Mouse (Mus musculus): ENCODE measurements around the gene Slc31a2. TPM values are rescaled to one million over a fixed set of nuclear protein-coding genes. Genes with fewer than 3 reads are reported as not detected.

Gene Slc31a2
- polyA plus RNA-seq, 1 experiment from 2014 or later, result 16.9 TPM

DNA sequence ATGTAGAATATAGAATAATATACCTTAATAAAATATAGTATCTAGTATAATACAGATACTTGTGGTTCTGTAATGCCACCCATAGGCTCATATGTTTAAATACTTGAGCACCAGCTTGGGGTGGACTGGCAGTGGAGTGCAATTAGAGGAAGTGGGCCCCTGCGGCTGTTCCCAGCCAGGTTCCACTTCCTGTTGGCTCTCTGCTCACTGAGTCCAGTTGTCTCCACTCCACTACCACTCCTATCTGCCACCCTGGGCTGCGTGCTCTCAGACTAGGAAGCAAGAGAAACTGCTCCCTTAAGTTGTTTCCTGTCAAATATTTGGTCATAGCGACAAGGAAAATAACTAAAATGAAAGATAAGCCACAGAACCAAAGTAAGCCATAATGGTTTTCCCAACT lies 60.3 kb downstream of the Slc31a2 start:
- H3K4me2 ChIP-seq, result no peak overlapping the region
- H3K4me1 ChIP-seq (replicated peaks), result 0 out of 2 replicates have a peak, but pooled peaks cover 9% of the 10 kb centered on the region
- H3K4me3 ChIP-seq, result no peak overlapping the region
- H3K36me3 ChIP-seq, result peaks cover 82% of the 10 kb centered on the region
- H3K9me3 ChIP-seq (replicated peaks), result no peaks in the 10 kb centered on the region
- ATAC-seq (ENCODE audit: insufficient number of reproducible peaks, low FRiP score), result no peak
- WGBS, result 76% methylated on average over 3 of the region's 3 CpGs
- H3K27me3 ChIP-seq (replicated peaks), result no peaks in the 10 kb centered on the region
- no peak overlapping the region for H3K27ac ChIP-seq (ENCODE audit: poor library complexity, severe bottlenecking)
- no peak overlapping the region for H3K9ac ChIP-seq

GRCm38 (mm10) chr4:62326111-62326510 lies 63.7 kb downstream of the Slc31a2 start:
- Histone ChIP-seq H3K4me3 (no peak overlapping the region), H3K36me3 (peaks cover 70% of the 10 kb centered on the region), H3K9me3 (replicated peaks) (no peaks in the 10 kb centered on the region), H3K4me1 (replicated peaks) (0 out of 2 replicates have a peak, but pooled peaks cover 15% of the 10 kb centered on the region), H3K27ac (ENCODE audit: poor library complexity, severe bottlenecking) (no peak overlapping the region), H3K9ac (no peak overlapping the region), H3K4me2 (no peak overlapping the region), H3K27me3 (replicated peaks) (no peaks in the 10 kb centered on the region)
- no peak for ATAC-seq (ENCODE audit: insufficient number of reproducible peaks, low FRiP score)

- no peak for ATAC-seq (ENCODE audit: insufficient number of reproducible peaks, low FRiP score)
- H3K36me3 ChIP-seq, result peaks cover 61% of the 10 kb centered on the region
- WGBS, result 67% methylated on average over 6 of the region's 6 CpGs
Observed at GRCm38 (mm10) chr4:62328941-62329660, 66.7 kb downstream of the Slc31a2 start.

DNA sequence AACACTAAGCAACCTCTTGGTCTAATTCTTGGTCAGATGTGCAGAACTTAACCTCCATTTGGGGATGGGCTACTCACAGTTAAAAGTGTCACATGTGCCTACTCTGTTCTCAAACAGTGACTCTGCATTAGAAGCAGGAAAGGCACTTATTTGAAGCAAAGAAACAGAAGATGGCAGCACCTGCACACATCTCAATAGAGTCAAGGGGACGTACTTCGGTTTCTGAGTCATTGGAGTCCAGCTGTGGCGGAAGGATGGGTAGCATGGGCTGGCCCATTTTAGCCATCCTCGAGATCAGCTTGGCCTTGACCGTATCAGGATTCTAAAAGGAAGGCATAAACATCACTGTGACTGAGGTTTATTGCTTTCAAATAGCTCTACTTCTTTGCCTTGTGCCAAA lies 69.6 kb downstream of the Slc31a2 start:
- no peak overlapping the region for H3K4me2 ChIP-seq
- 78% methylated on average over 5 of the region's 5 CpGs for WGBS
- no peak overlapping the region for H3K9ac ChIP-seq
- no peaks in the 10 kb centered on the region for H3K27me3 ChIP-seq (replicated peaks)
- H3K4me3 ChIP-seq, result no peak overlapping the region
- ATAC-seq (ENCODE audit: insufficient number of reproducible peaks, low FRiP score), result no peak
- 0 out of 2 replicates have a peak, but pooled peaks cover 6% of the 10 kb centered on the region for H3K4me1 ChIP-seq (replicated peaks)
- H3K36me3 ChIP-seq, result peaks cover 56% of the 10 kb centered on the region
- no peaks in the 10 kb centered on the region for H3K9me3 ChIP-seq (replicated peaks)
- H3K27ac ChIP-seq (ENCODE audit: poor library complexity, severe bottlenecking), result no peak overlapping the region

More at GRCm38 (mm10) chr4:62328941-62329660, 66.7 kb downstream of the Slc31a2 start:
- H3K4me3 ChIP-seq, result no peak overlapping the region
- no peak overlapping the region for H3K9ac ChIP-seq
- H3K4me1 ChIP-seq (replicated peaks), result 0 out of 2 replicates have a peak, but pooled peaks cover 15% of the 10 kb centered on the region
- no peaks in the 10 kb centered on the region for H3K9me3 ChIP-seq (replicated peaks)
- H3K27ac ChIP-seq (ENCODE audit: poor library complexity, severe bottlenecking), result no peak overlapping the region
- H3K4me2 ChIP-seq, result no peak overlapping the region
- no peaks in the 10 kb centered on the region for H3K27me3 ChIP-seq (replicated peaks)

GRCm38 (mm10) chr4:62338536-62338935 lies 76.2 kb downstream of the Slc31a2 start:
- H3K27ac ChIP-seq (ENCODE audit: poor library complexity, severe bottlenecking), result no peak overlapping the region
- ATAC-seq (ENCODE audit: insufficient number of reproducible peaks, low FRiP score), result no peak
- H3K9ac ChIP-seq, result no peak overlapping the region
- H3K4me2 ChIP-seq, result no peak overlapping the region
- H3K36me3 ChIP-seq, result peaks cover 52% of the 10 kb centered on the region
- 84% methylated on average over 5 of the region's 5 CpGs for WGBS
- no peaks in the 10 kb centered on the region for H3K4me1 ChIP-seq (replicated peaks)
- H3K27me3 ChIP-seq (replicated peaks), result no peaks in the 10 kb centered on the region
- no peak overlapping the region for H3K4me3 ChIP-seq
- no peaks in the 10 kb centered on the region for H3K9me3 ChIP-seq (replicated peaks)

GRCm38 (mm10) chr4:62344000-62344399 lies 81.6 kb downstream of the Slc31a2 start:
- WGBS, result 66% methylated on average over 1 of the region's 1 CpGs
- ATAC-seq (ENCODE audit: insufficient number of reproducible peaks, low FRiP score), result no peak
- 0 out of 2 replicates have a peak, but pooled peaks cover 3% of the 10 kb centered on the region for H3K4me1 ChIP-seq (replicated peaks)
- H3K4me3 ChIP-seq, result no peak overlapping the region
- H3K9ac ChIP-seq, result no peak overlapping the region
- H3K27me3 ChIP-seq (replicated peaks), result no peaks in the 10 kb centered on the region
- H3K9me3 ChIP-seq (replicated peaks), result no peaks in the 10 kb centered on the region
- peaks cover 43% of the 10 kb centered on the region for H3K36me3 ChIP-seq
- no peak overlapping the region for H3K27ac ChIP-seq (ENCODE audit: poor library complexity, severe bottlenecking)
- H3K4me2 ChIP-seq, result no peak overlapping the region

DNA sequence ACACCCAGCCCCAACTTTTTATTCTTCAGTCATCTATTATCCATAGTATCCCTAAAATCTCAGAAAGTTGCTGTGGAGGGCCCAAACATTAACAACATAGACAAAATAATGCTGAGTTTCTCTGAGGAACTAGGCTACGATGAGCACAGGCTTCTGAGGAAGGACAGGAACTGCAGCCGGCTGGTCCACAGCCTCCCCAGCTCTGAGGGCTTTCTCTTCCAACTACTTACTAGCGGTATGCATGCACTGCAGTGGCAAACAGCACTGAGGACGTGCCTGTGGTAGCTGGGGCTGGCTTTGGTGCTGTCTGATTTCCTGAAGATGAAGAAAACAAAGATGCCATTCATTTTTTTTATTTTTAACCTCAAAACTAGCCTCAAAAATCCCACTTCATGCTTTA lies 83.5 kb downstream of the Slc31a2 start:
- ATAC-seq (ENCODE audit: insufficient number of reproducible peaks, low FRiP score), result no peak
- H3K36me3 ChIP-seq, result peaks cover 36% of the 10 kb centered on the region

GRCm38 (mm10) chr4:62347605-62348328 lies 85.4 kb downstream of the Slc31a2 start:
- Histone ChIP-seq H3K4me2 (no peak overlapping the region), H3K9me3 (replicated peaks) (no peaks in the 10 kb centered on the region), H3K27ac (ENCODE audit: poor library complexity, severe bottlenecking) (peak overlapping the region; percentile 37), H3K4me3 (no peak overlapping the region), H3K4me1 (replicated peaks) (0 out of 2 replicates have a peak, but pooled peaks cover 3% of the 10 kb centered on the region), H3K36me3 (peaks cover 38% of the 10 kb centered on the region), H3K27me3 (replicated peaks) (no peaks in the 10 kb centered on the region), H3K9ac (no peak overlapping the region)
- peak; percentile 82 for ATAC-seq (ENCODE audit: insufficient number of reproducible peaks, low FRiP score)
- WGBS, result 55% methylated on average over 9 of the region's 9 CpGs

More for the DNA sequence above, 83.5 kb downstream of the Slc31a2 start:
- Histone ChIP-seq H3K4me1 (replicated peaks) (0 out of 2 replicates have a peak, but pooled peaks cover 3% of the 10 kb centered on the region), H3K27me3 (replicated peaks) (no peaks in the 10 kb centered on the region), H3K4me2 (no peak overlapping the region), H3K27ac (ENCODE audit: poor library complexity, severe bottlenecking) (no peak overlapping the region), H3K9ac (no peak overlapping the region), H3K9me3 (replicated peaks) (no peaks in the 10 kb centered on the region), H3K4me3 (no peak overlapping the region)
- 68% methylated on average over 4 of the region's 4 CpGs for WGBS

Other genes starting within 250 kb of the Slc31a2 start
- gene Mup20, start 208.4 kb upstream of the Slc31a2 start, polyA plus RNA-seq (2016; fragmentation: Nextera tagmentation; extraction: Ambion mirVana), result not detected in 2 replicates
- not detected in 2 replicates for gene Mup3, start 175.2 kb upstream of the Slc31a2 start, polyA plus RNA-seq (2016; fragmentation: Nextera tagmentation; extraction: Ambion mirVana)
- gene Mup21, start 111.7 kb upstream of the Slc31a2 start, polyA plus RNA-seq (2016; fragmentation: Nextera tagmentation; extraction: Ambion mirVana), result not detected in 2 replicates
- 8.9 and 9.7 TPM in 2 replicates for gene Zfp37, start 31.5 kb upstream of the Slc31a2 start, polyA plus RNA-seq (2016; fragmentation: Nextera tagmentation; extraction: Ambion mirVana)
- gene Fkbp15, start 98.0 kb downstream of the Slc31a2 start, polyA plus RNA-seq (2016; fragmentation: Nextera tagmentation; extraction: Ambion mirVana), result 18.2 and 19.6 TPM in 2 replicates
- gene Slc31a1, start 98.2 kb downstream of the Slc31a2 start, polyA plus RNA-seq (2016; fragmentation: Nextera tagmentation; extraction: Ambion mirVana), result 50.5 and 52.0 TPM in 2 replicates
- gene Cdc26, start 146.1 kb downstream of the Slc31a2 start, polyA plus RNA-seq (2016; fragmentation: Nextera tagmentation; extraction: Ambion mirVana), result 90.4 and 90.8 TPM in 2 replicates
- 14.9 and 15.3 TPM in 2 replicates for gene Prpf4, start 146.2 kb downstream of the Slc31a2 start, polyA plus RNA-seq (2016; fragmentation: Nextera tagmentation; extraction: Ambion mirVana)
- not detected in 2 replicates for gene Rnf183, start 172.7 kb downstream of the Slc31a2 start, polyA plus RNA-seq (2016; fragmentation: Nextera tagmentation; extraction: Ambion mirVana)
- 3.3 and 4.0 TPM in 2 replicates for gene Wdr31, start 208.3 kb downstream of the Slc31a2 start, polyA plus RNA-seq (2016; fragmentation: Nextera tagmentation; extraction: Ambion mirVana)
- gene Bspry, start 217.5 kb downstream of the Slc31a2 start, polyA plus RNA-seq (2016; fragmentation: Nextera tagmentation; extraction: Ambion mirVana), result 0.49 and 0.64 TPM in 2 replicates
- gene Hdhd3, start 240.9 kb downstream of the Slc31a2 start, polyA plus RNA-seq (2016; fragmentation: Nextera tagmentation; extraction: Ambion mirVana), result 7.0 and 8.0 TPM in 2 replicates